ENCODE assay signal across 13 mouse cellular contexts in genomic region chr5:22139015-22139414, GRCm38 (mm10).
"Had no signal": no experiment of that assay in that cellular context is flagged by ENCODE, and none has a peak within 500 bp of the region (broad histone marks: within the 10 kb centered on the region; RNA-seq: fewer than 3 reads in every experiment).

No protein-coding gene starts in this region.

- DNase-seq: kidney, adult 18-20 months; kidney, postnatal 14 days; left cerebral cortex, postnatal 4 days; lung, adult 18-20 months; lung, postnatal 36 days; right cerebral cortex, postnatal 4 days; spleen, adult 18-20 months; thymus, adult 18-20 months; thymus, postnatal 14 days had no signal

- H3K9me3 ChIP-seq: neural tube, embryonic 15.5 days had no signal

- H3K4me1 ChIP-seq: limb, embryonic 13.5 days had no signal

- H3K36me3 ChIP-seq: kidney, embryonic 15.5 days; limb, embryonic 13.5 days; neural tube, embryonic 15.5 days had no signal

- H3K9ac ChIP-seq: kidney, embryonic 15.5 days; limb, embryonic 13.5 days; liver, embryonic 14.5 days; neural tube, embryonic 15.5 days had no signal

- H3K27ac ChIP-seq: kidney, embryonic 15.5 days; limb, embryonic 13.5 days; liver, embryonic 14.5 days; neural tube, embryonic 15.5 days had no signal

- H3K4me3 ChIP-seq: kidney, embryonic 15.5 days; limb, embryonic 13.5 days; neural tube, embryonic 15.5 days had no signal

- H3K27me3 ChIP-seq: kidney, embryonic 15.5 days; limb, embryonic 13.5 days; neural tube, embryonic 15.5 days had no signal

- H3K4me2 ChIP-seq: kidney, embryonic 15.5 days; limb, embryonic 13.5 days; neural tube, embryonic 15.5 days had no signal
